Mouse (Mus musculus): ENCODE data around the gene Gm17078. TPM values are rescaled to one million over a fixed set of nuclear protein-coding genes. Genes with fewer than 3 reads are reported as not detected.
"Not testable (repeated sequence)": the region's sequence is repeated elsewhere in the genome, so short reads cannot be mapped to it uniquely, and the experiment has no call there.

Gene Gm17078
- not detected in 2 replicates for total RNA-seq (2012; rRNA removed)
- not detected in 2 replicates for total RNA-seq (2014; rRNA removed)
- not detected in 2 replicates for polyA plus RNA-seq (2012; ENCODE audit: insufficient read length, low read depth)

DNA sequence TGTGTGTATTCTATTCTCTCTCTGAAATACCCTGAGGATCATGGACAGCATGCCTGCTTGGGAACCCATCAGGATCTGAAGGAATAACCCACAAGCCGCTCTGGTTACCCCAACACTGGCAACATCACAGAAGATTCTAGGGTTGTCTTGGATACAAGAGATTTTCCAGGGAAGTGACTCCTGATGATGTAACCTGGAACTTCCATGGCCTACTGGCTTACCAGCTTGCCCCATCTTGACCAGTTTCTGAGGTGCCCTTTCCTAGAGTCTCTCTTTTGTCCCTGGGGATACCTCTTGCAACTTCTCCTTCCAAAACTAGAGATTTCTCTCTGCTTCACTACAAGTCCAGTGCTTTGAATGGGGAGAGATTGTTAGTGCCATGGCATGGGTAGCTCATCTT is at the start of gene Gm17078:
Gene Gm17078 (minus strand): TSS at position 101 of the 400 bp plus-strand sequence.
- H3K4me3 ChIP-seq (replicated peaks in 1 of 3; ENCODE audit: low read depth in 2 of 3, low read length in 2 of 3, poor library complexity in 1 of 3), result no peak within 1 kb of the TSS
- H3K27me3 ChIP-seq (replicated peaks), result no peaks in the 10 kb centered on the region
- no peaks in the 10 kb centered on the region for H3K9me3 ChIP-seq (replicated peaks; ENCODE audit: low read length)
- no peak within 1 kb of the TSS for H3K9ac ChIP-seq (ENCODE audit: insufficient read depth, low read depth)
- no peak within 1 kb of the TSS for H3K27ac ChIP-seq (ENCODE audit: insufficient read depth, low read depth)
- H3K36me3 ChIP-seq (replicated peaks in 1 of 2; ENCODE audit: control insufficient read depth in 1 of 2, insufficient read depth in 1 of 2, low read length in 1 of 2), result no peaks in the 10 kb centered on the region
- H3K79me2 ChIP-seq (replicated peaks; ENCODE audit: control insufficient read depth, extremely low read depth, insufficient read depth, poor library complexity, severe bottlenecking), result no peaks in the 10 kb centered on the region
- dilution Hi-C loops (cut with MboI; ENCODE audit: extremely low pct_ligation_motif_present, extremely low pct_unique_long_range_greater_than_20kb, low sequenced_read_pairs) (no loop called here), in situ Hi-C loops (cut with MboI; ENCODE audit: low pct_ligation_motif_present, low pct_unique_long_range_greater_than_20kb, low sequenced_read_pairs) (no loop called here)
- TF ChIP-seq TCF12 (IDR thresholded peaks at IDR 0.05; ENCODE audit: low read depth, low read length) (no peak), POLR2AphosphoS2 (IDR thresholded peaks at IDR 0.05; ENCODE audit: low read depth, low read length) (no peak), HCFC1 (IDR thresholded peaks at IDR 0.05; ENCODE audit: low read depth, low read length) (no peak), UBTF (IDR thresholded peaks at IDR 0.05; ENCODE audit: low read depth, low read length) (no peak), MAFK (IDR thresholded peaks at IDR 0.05; ENCODE audit: insufficient replicate concordance, low read length) (no peak), MYC (IDR thresholded peaks at IDR 0.05; ENCODE audit: low read depth, low read length) (no peak), RCOR1 (conservative IDR thresholded peaks at IDR 0.05; ENCODE audit: low read depth, low read length) (no peak), JUND (conservative IDR thresholded peaks at IDR 0.05; ENCODE audit: low read depth, low read length) (no peak), NELFE (IDR thresholded peaks at IDR 0.05; ENCODE audit: low read depth, low read length) (no peak), BHLHE40 (IDR thresholded peaks at IDR 0.05; ENCODE audit: low read depth, low read length) (no peak), ZMIZ1 (IDR thresholded peaks at IDR 0.05; ENCODE audit: low read depth, low read length) (no peak), MAX (IDR thresholded peaks at IDR 0.05; ENCODE audit: low read length) (no peak), TBP (conservative IDR thresholded peaks at IDR 0.05; ENCODE audit: low read depth, low read length) (no peak), MEF2A (IDR thresholded peaks at IDR 0.05; ENCODE audit: borderline replicate concordance, low read depth, low read length) (no peak), USF2 (conservative IDR thresholded peaks at IDR 0.05; ENCODE audit: low read depth, low read length) (no peak), ZKSCAN1 (IDR thresholded peaks at IDR 0.05; ENCODE audit: borderline replicate concordance, low read depth, low read length) (no peak), CTCF (conservative IDR thresholded peaks at IDR 0.05 in 1 of 2, IDR thresholded peaks at IDR 0.05 in 1 of 2; ENCODE audit: low read depth in 2 of 2, low read length in 2 of 2) (no peak), EP300 (IDR thresholded peaks at IDR 0.05; ENCODE audit: low read length) (no peak)
- no peak within 1 kb of the TSS for H3K4me2 ChIP-seq (ENCODE audit: insufficient read depth, low read depth, poor library complexity, severe bottlenecking)
- H3K4me1 ChIP-seq (ENCODE audit: control insufficient read depth in 1 of 2, insufficient read depth in 2 of 2), result no peaks in the 10 kb centered on the region
- no peak for DNase-seq (ENCODE audit: extremely low read depth)

DNA sequence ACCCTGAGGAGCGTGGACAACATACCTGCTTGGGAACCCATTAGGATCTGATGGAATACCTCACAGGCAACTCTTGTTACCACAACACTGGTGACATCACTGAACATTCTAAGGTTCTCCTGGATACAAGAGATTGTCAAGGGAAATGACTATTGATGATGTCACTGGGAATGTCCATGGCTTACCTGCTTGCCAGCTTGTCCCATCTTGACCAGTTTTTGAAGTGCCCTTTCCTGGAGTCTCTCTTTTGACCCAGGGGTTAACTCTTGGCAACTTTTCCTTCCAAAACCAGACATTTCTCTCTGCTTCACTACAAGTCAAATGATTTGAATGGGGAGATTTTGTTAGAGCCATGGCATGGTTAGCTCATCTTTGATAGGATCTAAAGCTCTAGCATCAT is 24.5 kb upstream of the Gm17078 start, which contains the start of gene Gm4181:
Gene Gm4181 (minus strand): TSS at position 101 of the 400 bp plus-strand sequence.
- dilution Hi-C loops (cut with MboI; ENCODE audit: extremely low pct_ligation_motif_present, extremely low pct_unique_long_range_greater_than_20kb, low sequenced_read_pairs); H3K27ac ChIP-seq (ENCODE audit: insufficient read depth, low read depth); H3K9ac ChIP-seq (ENCODE audit: insufficient read depth, low read depth); H3K79me2 ChIP-seq (replicated peaks; ENCODE audit: control insufficient read depth, extremely low read depth, insufficient read depth, poor library complexity, severe bottlenecking); DNase-seq (ENCODE audit: extremely low read depth); H3K4me3 ChIP-seq (replicated peaks in 1 of 3; ENCODE audit: low read depth in 2 of 3, low read length in 2 of 3, poor library complexity in 1 of 3); H3K36me3 ChIP-seq (replicated peaks in 1 of 2; ENCODE audit: control insufficient read depth in 1 of 2, insufficient read depth in 1 of 2, low read length in 1 of 2); H3K4me1 ChIP-seq (ENCODE audit: control insufficient read depth in 1 of 2, insufficient read depth in 2 of 2); in situ Hi-C loops (cut with MboI; ENCODE audit: low pct_ligation_motif_present, low pct_unique_long_range_greater_than_20kb, low sequenced_read_pairs); H3K9me3 ChIP-seq (replicated peaks; ENCODE audit: low read length); H3K27me3 ChIP-seq (replicated peaks); H3K4me2 ChIP-seq (ENCODE audit: insufficient read depth, low read depth, poor library complexity, severe bottlenecking): not testable (repeated sequence)

- H3K79me2 ChIP-seq (replicated peaks; ENCODE audit: control insufficient read depth, extremely low read depth, insufficient read depth, poor library complexity, severe bottlenecking); H3K4me3 ChIP-seq (replicated peaks in 1 of 3; ENCODE audit: low read depth in 2 of 3, low read length in 2 of 3, poor library complexity in 1 of 3); H3K27ac ChIP-seq (ENCODE audit: insufficient read depth, low read depth); H3K4me1 ChIP-seq (ENCODE audit: control insufficient read depth in 1 of 2, insufficient read depth in 2 of 2); H3K4me2 ChIP-seq (ENCODE audit: insufficient read depth, low read depth, poor library complexity, severe bottlenecking); dilution Hi-C loops (cut with MboI; ENCODE audit: extremely low pct_ligation_motif_present, extremely low pct_unique_long_range_greater_than_20kb, low sequenced_read_pairs); H3K9ac ChIP-seq (ENCODE audit: insufficient read depth, low read depth); H3K9me3 ChIP-seq (replicated peaks; ENCODE audit: low read length); in situ Hi-C loops (cut with MboI; ENCODE audit: low pct_ligation_motif_present, low pct_unique_long_range_greater_than_20kb, low sequenced_read_pairs); H3K27me3 ChIP-seq (replicated peaks); H3K36me3 ChIP-seq (replicated peaks in 1 of 2; ENCODE audit: control insufficient read depth in 1 of 2, insufficient read depth in 1 of 2, low read length in 1 of 2); DNase-seq (ENCODE audit: extremely low read depth): not testable (repeated sequence)
These were observed 21.3 kb upstream of the Gm17078 start for GRCm38 (mm10) chr14:51632426-51632825.

GRCm38 (mm10) chr14:51592039-51592438 is 19.1 kb downstream of the Gm17078 start, which contains the start of gene Gm17174:
Gene Gm17174, minus strand, starts transcription at chr14:51592139.
- DNase-seq (ENCODE audit: extremely low read depth); dilution Hi-C loops (cut with MboI; ENCODE audit: extremely low pct_ligation_motif_present, extremely low pct_unique_long_range_greater_than_20kb, low sequenced_read_pairs); H3K9me3 ChIP-seq (replicated peaks; ENCODE audit: low read length); H3K36me3 ChIP-seq (replicated peaks in 1 of 2; ENCODE audit: control insufficient read depth in 1 of 2, insufficient read depth in 1 of 2, low read length in 1 of 2); H3K27ac ChIP-seq (ENCODE audit: insufficient read depth, low read depth); H3K79me2 ChIP-seq (replicated peaks; ENCODE audit: control insufficient read depth, extremely low read depth, insufficient read depth, poor library complexity, severe bottlenecking); H3K4me3 ChIP-seq (replicated peaks in 1 of 3; ENCODE audit: low read depth in 2 of 3, low read length in 2 of 3, poor library complexity in 1 of 3); H3K9ac ChIP-seq (ENCODE audit: insufficient read depth, low read depth); H3K27me3 ChIP-seq (replicated peaks); H3K4me2 ChIP-seq (ENCODE audit: insufficient read depth, low read depth, poor library complexity, severe bottlenecking); in situ Hi-C loops (cut with MboI; ENCODE audit: low pct_ligation_motif_present, low pct_unique_long_range_greater_than_20kb, low sequenced_read_pairs); H3K4me1 ChIP-seq (ENCODE audit: control insufficient read depth in 1 of 2, insufficient read depth in 2 of 2): not testable (repeated sequence)

Measured in CH12.LX (cell line).